Mouse (Mus musculus) CH12.LX (cell line): Measurements from ENCODE around the gene Tbx20.

ENCODE experiments used
- CTCF ChIP-seq, 2 experiments: IDR thresholded peaks in 1 of 2; conservative IDR thresholded peaks in 1 of 2; 2 replicates each; pipeline ENCODE4 v1.5.1; 2011 to 2012; ENCODE audit warnings: low read depth in 2 of 2, low read length in 2 of 2, improper control_type of control experiment in 1 of 2, inconsistent platforms in 1 of 2, mild to moderate bottlenecking in 1 of 2, moderate library complexity in 1 of 2
- NRF1 ChIP-seq: IDR thresholded peaks from 2 replicates; pipeline ENCODE4 v1.6.1; 2014; ENCODE audit warnings: low read depth, mild to moderate bottlenecking, inconsistent platforms, low read length, improper control_type of control experiment, moderate library complexity
- POLR2A ChIP-seq: IDR thresholded peaks from 2 replicates; pipeline ENCODE4 v1.6.1; 2011; ENCODE audit warnings: low read depth, mild to moderate bottlenecking, improper control_type of control experiment, low read length

DNA sequence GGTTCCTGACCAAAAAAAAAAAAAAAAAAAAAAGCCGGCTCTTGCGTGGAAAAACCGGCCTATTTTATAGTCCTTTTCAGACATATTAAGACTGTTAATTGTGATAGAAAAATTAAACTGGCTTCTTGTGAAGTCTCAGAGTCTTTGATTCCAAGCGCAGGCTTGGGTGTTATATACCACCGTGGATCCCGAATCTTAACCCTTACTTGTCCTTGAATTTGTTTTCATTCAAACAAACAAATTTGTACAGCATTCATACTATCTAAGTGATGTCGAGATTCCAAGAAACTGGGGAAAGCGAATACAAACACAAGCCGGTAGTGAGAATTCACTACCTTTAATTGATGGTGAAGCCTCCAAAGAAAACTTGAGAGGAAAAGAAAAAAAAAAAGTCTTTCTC is 932 bp downstream of the Tbx20 start:
- TF ChIP-seq POLR2A: no peak
- TF ChIP-seq CTCF (conservative IDR thresholded peaks at IDR 0.05 in 1 of 2, IDR thresholded peaks at IDR 0.05 in 1 of 2; ENCODE audit: low read depth in 2 of 2, low read length in 2 of 2): no peak
- TF ChIP-seq NRF1: no peak
